Mouse (Mus musculus) embryonic fibroblast, embryonic 13.5 days (primary cell): ENCODE data around the gene Haus7. TPM values are rescaled to one million over a fixed set of nuclear protein-coding genes. Genes with fewer than 3 reads are reported as not detected.
"Not testable (repeated sequence)": the region's sequence is repeated elsewhere in the genome, so short reads cannot be mapped to it uniquely, and the experiment has no call there.

Experiments used
- H3K27ac ChIP-seq: 2 replicates; pipeline ENCODE4 v1.5.1; 2012; ENCODE audit warnings: low read length, control low read depth, inconsistent platforms; ENCODE audit not compliant: insufficient read depth
- H3K4me1 ChIP-seq: 2 replicates; pipeline ENCODE4 v1.6.1; 2011; ENCODE audit warnings: low read length; ENCODE audit not compliant: control insufficient read depth, insufficient read depth
- H3K4me3 ChIP-seq: 2 replicates; pipeline ENCODE4 v1.5.1; 2011; ENCODE audit warnings: mild to moderate bottlenecking, control low read depth, low read length; ENCODE audit not compliant: insufficient read depth
- CTCF ChIP-seq: IDR thresholded peaks from 2 replicates; pipeline ENCODE4 v1.5.1; 2011; ENCODE audit warnings: mild to moderate bottlenecking, control low read depth, low read length, moderate library complexity, borderline replicate concordance; ENCODE audit not compliant: insufficient read depth
- POLR2A ChIP-seq: IDR thresholded peaks from 2 replicates; pipeline ENCODE4 v1.6.1; 2011; ENCODE audit warnings: low read depth, mild to moderate bottlenecking, control low read depth, low read length, moderate library complexity
- polyA plus RNA-seq: library from polyadenylated mRNA; stranded (reverse); fragments of >200 nt; gene quantifications from 2 replicates; pipeline ENCODE4 v1.2.4, GENCODE M21; 2011; ENCODE audit warnings: low read depth; ENCODE audit not compliant: missing spikeins, insufficient read length

Gene Haus7
- 25.2 and 33.5 TPM in 2 replicates for polyA plus RNA-seq

DNA sequence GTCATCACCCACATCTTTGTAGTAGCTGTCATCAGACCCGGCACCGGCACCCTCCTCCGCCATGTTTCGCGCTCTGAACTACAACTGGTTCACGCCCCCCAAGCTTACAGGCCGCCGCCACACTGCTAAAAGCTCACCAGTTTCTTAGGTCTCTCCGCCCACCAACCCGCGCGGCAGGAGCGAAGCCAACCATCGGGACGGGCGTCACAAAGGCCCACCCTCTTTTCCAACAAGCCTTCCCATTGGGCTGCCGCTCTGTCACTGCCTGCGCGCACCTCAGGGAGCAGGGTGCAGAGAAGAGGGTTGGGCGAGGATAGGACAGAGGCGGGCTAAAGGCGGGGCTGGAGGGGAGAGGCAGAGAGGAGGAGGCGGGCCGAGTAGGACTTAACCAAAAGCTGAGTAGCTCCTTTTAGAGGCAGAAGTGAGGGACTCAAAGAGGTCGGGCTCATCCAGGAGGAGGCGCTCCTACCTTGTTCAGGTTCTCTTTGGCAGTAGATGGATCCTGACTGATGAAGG is at the start of gene Haus7:
Gene Haus7 (minus strand): TSS at position 168 of the 516 bp plus-strand sequence.
- TF ChIP-seq POLR2A (peak; percentile 37), CTCF (peak; percentile 41; the same call in 1 of the 2 replicates)
- Histone ChIP-seq H3K4me1 (peaks cover 4% of the 10 kb centered on the region; the same call in 1 of the 2 replicates), H3K27ac (peak within 1 kb of the TSS; percentile 65), H3K4me3 (peak within 1 kb of the TSS; percentile 77)

DNA sequence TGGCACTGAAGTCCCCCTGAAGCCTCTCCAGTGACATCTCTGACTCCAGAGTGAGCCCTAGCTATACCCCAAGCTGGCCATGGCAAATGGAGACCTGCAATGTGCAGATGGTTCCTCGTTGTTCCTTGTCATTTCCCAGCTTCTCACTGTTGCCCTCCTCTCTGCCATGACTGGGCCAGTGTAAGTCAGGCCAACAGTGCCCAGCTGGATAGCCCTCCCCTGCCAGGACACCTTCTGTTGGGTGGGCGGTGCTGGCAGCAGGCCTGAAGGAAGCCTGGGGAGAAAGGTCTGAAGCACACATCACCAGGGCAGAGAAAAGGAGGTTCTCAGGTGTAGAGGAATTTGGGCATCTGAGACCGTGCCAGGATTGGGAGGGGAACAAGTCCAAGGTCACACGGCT is 47.7 kb upstream of the Haus7 start:
- no peak overlapping the region for H3K4me3 ChIP-seq
- H3K27ac ChIP-seq = no peak overlapping the region
- peaks cover 4% of the 10 kb centered on the region; the same call in 1 of the 2 replicates for H3K4me1 ChIP-seq
- TF ChIP-seq POLR2A = no peak
- no peak for TF ChIP-seq CTCF

DNA sequence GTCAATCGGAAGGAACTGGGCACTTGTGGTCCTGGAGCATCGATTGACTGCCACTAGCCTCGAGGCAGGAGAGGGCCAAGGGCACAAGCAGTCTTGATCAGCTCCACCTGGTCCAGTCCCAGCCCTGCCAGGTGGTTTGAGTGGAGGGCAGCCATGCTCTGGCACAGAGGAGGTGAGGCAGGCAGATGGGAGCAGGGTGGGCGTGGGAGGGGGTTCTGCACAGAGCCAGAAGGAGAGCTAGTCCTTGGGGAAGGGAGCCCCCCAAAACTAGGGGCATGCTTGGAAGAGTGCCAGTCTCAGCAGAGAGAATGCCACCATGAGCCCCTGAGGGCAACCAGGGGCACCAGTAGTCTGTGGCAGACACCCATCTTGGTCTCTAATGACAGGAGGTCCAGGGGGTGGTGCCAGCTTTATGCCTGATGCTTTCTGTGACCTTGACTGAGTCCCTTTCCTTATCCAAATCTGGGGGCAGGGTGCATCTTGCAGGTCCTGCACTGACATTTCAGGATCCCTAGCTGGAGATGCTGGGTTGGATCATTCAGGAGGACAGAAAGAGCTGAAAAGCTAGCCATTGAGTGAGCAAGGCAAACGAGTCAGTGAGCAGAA is 46.4 kb upstream of the Haus7 start:
- no peak overlapping the region for H3K4me3 ChIP-seq
- no peak for TF ChIP-seq POLR2A
- TF ChIP-seq CTCF = no peak
- H3K4me1 ChIP-seq = no peaks in the 10 kb centered on the region
- no peak overlapping the region for H3K27ac ChIP-seq

GRCm38 (mm10) chrX:73496746-73497145 is 37.9 kb upstream of the Haus7 start:
- H3K4me1 ChIP-seq = no peaks in the 10 kb centered on the region
- no peak overlapping the region for H3K4me3 ChIP-seq
- TF ChIP-seq POLR2A (no peak), CTCF (no peak)
- no peak overlapping the region for H3K27ac ChIP-seq

- not testable (repeated sequence) for H3K4me3 ChIP-seq, H3K27ac ChIP-seq, H3K4me1 ChIP-seq
Observed at GRCm38 (mm10) chrX:73493567-73493966, 34.7 kb upstream of the Haus7 start.

GRCm38 (mm10) chrX:73490804-73491203 is 32.0 kb upstream of the Haus7 start:
- Histone ChIP-seq H3K4me3 (no peak overlapping the region), H3K27ac (no peak overlapping the region)
- no peak for TF ChIP-seq POLR2A
- TF ChIP-seq CTCF = no peak

DNA sequence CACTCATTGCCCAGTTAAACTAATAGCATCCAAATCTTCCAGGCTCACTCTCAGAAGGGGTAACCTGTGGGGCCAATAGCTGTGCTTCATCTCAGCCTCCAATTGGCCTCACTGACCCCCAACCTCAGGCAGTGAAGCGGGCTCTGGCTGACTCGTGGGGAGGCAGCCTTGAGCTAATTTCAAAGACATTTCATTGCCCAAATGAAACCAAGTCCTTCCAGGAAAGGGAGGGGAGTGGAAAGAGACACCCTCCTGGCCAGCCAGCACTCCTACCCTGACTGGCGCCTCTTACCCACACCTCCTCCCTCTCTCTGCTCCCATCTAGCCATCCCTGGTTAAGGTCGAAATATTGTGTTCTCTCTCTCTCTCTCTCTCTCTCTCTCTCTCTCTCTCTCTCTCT is 31.3 kb upstream of the Haus7 start:
- no peak for TF ChIP-seq POLR2A
- no peak for TF ChIP-seq CTCF
- no peak overlapping the region for H3K4me3 ChIP-seq
- peak overlapping the region; percentile 77 for H3K27ac ChIP-seq
- peaks cover 6% of the 10 kb centered on the region; the same call in 1 of the 2 replicates for H3K4me1 ChIP-seq

More at GRCm38 (mm10) chrX:73490804-73491203, 32.0 kb upstream of the Haus7 start:
- peaks cover 5% of the 10 kb centered on the region; the same call in 1 of the 2 replicates for H3K4me1 ChIP-seq

DNA sequence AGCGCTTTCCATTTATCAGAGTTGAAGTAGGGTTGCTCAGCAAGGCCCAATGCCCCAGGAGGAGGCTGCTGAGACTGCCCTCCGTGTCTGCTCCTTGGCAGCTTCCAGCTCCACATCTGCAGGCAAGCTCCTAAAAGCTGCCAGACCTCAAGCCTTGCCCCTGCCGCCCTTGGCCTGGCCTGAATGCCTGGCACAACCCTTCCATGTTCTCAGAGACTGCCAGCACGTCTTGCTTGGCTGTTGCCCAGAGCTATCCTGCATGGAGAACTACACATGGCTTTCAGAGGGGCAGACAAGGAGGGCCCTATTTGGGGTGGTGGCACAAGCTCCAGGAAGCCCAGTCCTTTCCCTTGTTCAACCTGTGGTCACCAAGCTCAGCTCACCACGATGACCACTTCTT is 28.1 kb upstream of the Haus7 start:
- H3K27ac ChIP-seq = peak overlapping the region; percentile 89
- peaks cover 6% of the 10 kb centered on the region; the same call in 1 of the 2 replicates for H3K4me1 ChIP-seq
- peak overlapping the region; percentile 1; the same call in 1 of the 2 replicates for H3K4me3 ChIP-seq
- TF ChIP-seq POLR2A (no peak), CTCF (no peak)

DNA sequence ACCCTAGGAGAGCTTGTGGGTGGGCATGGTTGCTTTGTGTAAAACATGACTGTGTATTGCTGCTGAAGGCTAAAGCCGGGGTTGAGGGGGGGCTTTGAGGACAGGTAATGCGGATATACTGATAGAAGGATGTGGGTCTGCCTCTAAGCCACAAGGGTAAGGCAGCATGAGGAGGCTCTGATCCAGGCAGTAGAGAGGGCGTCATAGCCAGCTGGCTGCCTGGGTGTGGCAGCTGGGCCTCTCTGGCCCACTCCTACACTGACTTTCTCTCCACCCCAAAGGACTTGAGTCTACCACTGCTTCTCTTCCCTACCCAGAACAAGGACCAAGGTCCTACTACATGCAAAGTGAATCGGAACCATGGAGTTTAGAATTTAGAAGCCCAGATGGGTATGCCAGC is 26.0 kb upstream of the Haus7 start:
- Histone ChIP-seq H3K27ac (peak overlapping the region; percentile 89), H3K4me3 (peak overlapping the region; percentile 69), H3K4me1 (peaks cover 9% of the 10 kb centered on the region; the same call in 1 of the 2 replicates)
- no peak for TF ChIP-seq CTCF
- TF ChIP-seq POLR2A = no peak

DNA sequence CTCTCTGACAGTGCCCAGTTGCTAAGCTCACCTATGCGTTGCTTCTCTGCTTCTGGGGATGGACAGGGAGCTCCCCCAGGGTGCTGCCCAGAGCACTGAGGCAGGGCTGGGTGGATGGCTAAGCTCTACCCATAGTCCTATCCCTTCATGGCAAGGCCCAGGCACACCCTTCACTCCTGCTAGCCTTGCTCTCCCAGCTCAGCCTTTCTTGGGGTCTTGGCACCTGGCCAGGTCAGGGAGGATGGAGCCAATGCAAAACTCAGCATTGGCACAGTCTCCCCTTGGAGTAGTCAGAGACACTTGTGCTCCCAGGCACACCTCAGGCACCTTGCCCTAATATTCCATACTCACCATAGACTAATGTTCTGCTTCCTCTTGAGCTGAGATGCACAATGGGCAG is 25.2 kb upstream of the Haus7 start:
- H3K4me1 ChIP-seq = peaks cover 10% of the 10 kb centered on the region
- peak overlapping the region; percentile 89 for H3K27ac ChIP-seq
- TF ChIP-seq CTCF (no peak), POLR2A (no peak)
- peak overlapping the region; percentile 69 for H3K4me3 ChIP-seq

GRCm38 (mm10) chrX:73483484-73483810 is 24.6 kb upstream of the Haus7 start, which contains the start of gene Bgn:
Gene Bgn, plus strand, starts transcription at chrX:73483602.
- TF ChIP-seq CTCF = no peak
- Histone ChIP-seq H3K27ac (peak within 1 kb of the TSS; percentile 89), H3K4me1 (peaks cover 14% of the 10 kb centered on the region), H3K4me3 (peak within 1 kb of the TSS; percentile 69)
